Mouse (Mus musculus) kidney, postnatal 14 days (tissue): Measurements from ENCODE around the gene Mecom.

Experiments used
- DNase-seq: peaks from one replicate; pipeline ENCODE4 v3.0.0; 2022; ENCODE audit warnings: mixed read lengths

The Mecom gene

GRCm38 (mm10) chr3:30481682-30482081 lies 66.1 kb downstream of the Mecom start:
- DNase-seq = no peak

- no peak for DNase-seq
Measured at GRCm38 (mm10) chr3:30480551-30480950, 67.3 kb downstream of the Mecom start.

GRCm38 (mm10) chr3:30478252-30478651 lies 69.6 kb downstream of the Mecom start:
- no peak for DNase-seq

DNA sequence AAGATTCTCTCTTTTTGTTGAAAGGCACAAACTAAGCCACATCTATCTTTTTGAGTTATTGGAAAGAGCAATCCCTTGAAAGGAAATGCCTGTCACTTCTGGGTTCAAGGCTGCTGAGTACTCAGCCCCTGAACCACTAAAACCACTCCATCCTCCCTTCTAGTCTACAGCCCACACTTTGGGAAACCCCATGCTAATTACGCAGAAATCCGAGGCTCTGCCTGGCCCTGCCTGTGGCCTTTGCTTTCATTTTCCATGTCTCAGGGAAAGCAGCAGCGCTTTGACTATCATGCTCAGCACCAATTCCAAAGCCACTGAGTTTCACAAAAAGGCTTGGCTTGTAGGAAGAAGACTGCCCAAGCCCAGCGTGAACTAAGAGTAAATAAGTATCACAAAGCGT lies 70.8 kb downstream of the Mecom start:
- DNase-seq = no peak

DNA sequence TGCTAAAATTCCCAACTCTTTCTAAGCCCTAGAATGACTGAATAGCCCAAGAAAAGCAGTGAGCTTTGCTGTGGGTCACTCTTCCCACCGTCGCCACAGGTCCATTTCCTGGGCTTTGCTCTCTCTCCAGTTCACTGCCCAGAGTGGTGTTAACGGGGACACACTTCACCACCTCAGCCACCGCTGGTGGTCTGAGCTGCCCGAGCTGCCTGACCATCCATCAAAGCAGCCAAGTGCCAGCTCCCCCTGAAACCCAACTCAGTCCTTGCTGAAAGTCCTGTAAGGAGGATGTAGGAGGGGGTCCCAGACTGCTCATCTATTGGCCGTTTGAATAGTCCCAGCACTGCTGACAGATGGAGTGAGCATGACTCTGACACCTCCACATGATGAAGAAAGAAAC lies 72.2 kb downstream of the Mecom start:
- no peak for DNase-seq

GRCm38 (mm10) chr3:30468068-30468835 lies 79.6 kb downstream of the Mecom start:
- no peak for DNase-seq

DNA sequence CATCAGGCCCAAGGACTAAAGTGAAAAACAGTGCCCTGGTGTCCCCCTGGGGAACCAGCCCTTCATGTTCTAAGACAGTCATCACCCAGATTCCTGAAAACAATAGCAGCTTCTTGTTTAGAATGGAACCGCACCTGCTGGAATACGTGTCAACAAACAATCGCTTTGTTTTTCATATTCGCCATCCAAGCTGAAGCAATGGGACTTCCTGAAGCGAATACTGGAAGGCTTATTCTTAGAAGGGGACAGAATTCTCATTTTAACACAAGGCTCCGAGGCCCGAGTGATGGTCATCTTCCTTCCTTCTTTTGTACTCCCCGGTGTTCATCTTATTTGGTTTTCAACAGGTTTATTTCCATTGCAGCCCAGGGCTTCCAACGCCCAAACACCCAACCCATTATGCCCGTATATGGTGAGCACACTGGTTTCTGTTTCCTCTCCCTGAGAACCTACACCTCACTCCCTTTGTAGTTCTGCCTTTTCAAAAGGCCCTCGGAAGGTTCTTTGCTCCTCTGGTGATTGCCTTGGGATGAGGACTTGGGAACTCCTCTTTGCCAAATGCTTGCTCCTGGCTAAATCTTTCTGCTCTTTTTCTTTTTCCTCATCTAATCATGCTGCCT lies 81.7 kb downstream of the Mecom start:
- no peak for DNase-seq

GRCm38 (mm10) chr3:30464497-30464896 lies 83.3 kb downstream of the Mecom start:
- no peak for DNase-seq

GRCm38 (mm10) chr3:30461831-30462230 lies 86.0 kb downstream of the Mecom start:
- DNase-seq = no peak

- DNase-seq = peak; percentile 43
Measured at GRCm38 (mm10) chr3:30460890-30461578, 86.8 kb downstream of the Mecom start.

- no peak for DNase-seq
Measured at GRCm38 (mm10) chr3:30459626-30460025, 88.2 kb downstream of the Mecom start.

DNA sequence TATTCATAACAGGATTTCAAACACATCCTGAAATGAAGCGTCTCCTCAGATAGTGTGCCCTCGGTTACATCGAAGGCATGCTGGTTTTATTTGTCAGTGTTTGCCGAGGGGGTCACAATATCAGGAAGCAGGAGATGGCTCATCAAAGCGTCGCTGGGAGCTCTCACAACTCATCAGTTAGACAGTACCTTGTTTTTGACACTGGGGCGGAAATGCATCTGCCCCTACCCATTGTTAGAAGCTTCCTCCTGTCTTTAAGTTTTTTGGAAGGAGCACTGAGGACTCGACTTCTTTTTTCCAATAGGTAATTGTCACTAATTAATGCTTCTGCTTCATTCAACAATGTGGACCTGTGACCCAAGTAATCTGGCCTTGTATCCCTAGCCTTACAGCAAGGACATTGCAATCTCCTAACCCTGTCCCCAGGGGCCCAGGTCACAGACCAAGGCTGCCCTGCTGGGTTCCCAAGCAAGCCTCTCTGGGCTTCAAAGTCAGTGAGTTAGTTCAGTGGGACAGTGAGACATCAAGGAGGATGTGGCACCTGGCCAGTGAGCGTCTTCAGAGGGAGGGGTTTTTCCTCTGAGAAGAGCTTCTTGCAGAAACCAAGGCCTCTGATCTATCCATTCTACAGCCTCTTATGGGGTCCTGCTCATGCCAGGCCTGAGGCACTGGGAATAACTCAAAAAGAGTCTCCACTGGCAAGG lies 89.7 kb downstream of the Mecom start:
- DNase-seq = peak; percentile 67

DNA sequence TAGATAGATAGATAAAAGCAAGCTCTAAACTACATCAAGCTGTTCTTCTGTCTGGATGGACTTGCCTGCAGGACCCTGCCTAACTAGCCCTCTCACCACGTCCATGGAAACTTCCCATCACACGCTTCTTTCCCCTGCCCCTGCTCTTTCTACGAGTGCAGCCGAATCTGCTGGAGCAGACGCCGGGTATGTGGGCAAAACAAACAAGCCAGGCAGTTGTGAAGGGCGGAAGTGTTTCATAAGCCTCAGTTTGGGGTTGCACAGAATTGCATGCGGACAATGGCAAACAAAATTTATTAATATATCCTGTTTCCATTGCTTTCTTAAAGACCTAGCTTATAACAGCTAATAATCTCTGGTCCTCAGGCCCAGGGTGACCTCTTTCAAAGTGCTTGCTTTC lies 91.9 kb downstream of the Mecom start:
- DNase-seq = no peak

- no peak for DNase-seq
Measured at GRCm38 (mm10) chr3:30453546-30454455, 94.0 kb downstream of the Mecom start.

DNA sequence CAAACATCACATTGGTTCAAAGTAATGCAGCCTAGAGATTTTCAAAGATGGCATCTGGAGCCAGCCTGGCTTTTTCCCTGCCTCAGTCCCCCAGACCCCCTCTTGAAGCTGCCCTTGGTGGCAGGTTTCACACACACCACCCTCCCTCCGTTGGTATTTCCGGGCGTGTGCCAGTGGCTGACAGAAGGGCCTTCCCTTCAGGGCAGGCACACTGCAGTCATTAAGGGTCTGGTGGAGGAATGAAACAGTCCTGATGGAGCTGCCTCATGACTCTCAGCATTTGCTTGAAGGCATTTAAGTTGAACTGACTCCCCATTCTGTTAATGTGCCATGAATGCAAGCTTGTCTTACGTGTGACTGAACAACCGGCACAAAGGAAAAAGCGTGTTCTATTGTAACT lies 94.8 kb downstream of the Mecom start:
- peak; percentile 16 for DNase-seq

GRCm38 (mm10) chr3:30452511-30452910 lies 95.3 kb downstream of the Mecom start:
- DNase-seq = no peak

- DNase-seq = peak; percentile 57
Measured at GRCm38 (mm10) chr3:30450206-30450965, 97.4 kb downstream of the Mecom start.

DNA sequence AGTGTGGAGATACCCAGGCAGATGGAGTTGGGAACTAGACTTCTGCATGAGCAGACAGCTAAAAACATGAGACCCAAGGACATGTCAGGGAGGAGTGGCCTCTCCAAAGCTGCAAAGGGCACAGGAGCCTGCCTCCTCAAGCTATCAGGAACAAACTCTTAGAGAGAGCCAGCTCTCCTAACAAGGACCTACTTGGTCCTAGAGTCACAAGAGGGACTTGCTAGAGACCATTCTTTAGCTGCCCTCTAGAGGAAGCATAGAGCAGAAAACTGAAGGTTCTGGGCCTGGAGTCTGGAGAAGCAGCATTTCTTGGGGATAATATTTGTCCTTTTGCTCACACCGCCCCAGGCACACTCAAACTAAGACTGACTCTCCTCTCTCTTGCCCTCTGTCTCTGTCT lies 99.2 kb downstream of the Mecom start:
- peak; percentile 27 for DNase-seq

DNA sequence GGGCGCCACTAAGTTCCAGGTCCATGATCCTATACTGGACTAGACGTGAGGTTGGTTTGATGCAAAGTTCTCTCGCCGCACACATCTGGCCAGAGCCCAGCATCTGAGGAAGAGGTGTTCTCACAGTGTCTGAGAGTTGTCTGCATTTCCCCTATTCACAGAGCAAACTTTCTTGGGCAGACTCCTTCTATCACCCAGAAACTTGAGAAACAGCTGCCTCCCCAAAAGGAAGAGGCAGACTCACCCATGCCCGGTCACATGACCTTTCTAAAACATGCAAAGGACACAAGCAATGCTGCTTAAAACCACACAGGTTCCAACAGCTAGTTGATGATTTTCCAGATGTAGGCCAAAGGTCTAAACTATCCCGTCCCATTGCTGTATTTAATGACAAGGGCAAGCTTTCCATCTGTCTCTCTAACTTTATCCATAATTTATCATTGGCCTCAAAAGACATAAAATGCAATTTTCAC lies 101.8 kb downstream of the Mecom start:
- DNase-seq = peak; percentile 47

DNA sequence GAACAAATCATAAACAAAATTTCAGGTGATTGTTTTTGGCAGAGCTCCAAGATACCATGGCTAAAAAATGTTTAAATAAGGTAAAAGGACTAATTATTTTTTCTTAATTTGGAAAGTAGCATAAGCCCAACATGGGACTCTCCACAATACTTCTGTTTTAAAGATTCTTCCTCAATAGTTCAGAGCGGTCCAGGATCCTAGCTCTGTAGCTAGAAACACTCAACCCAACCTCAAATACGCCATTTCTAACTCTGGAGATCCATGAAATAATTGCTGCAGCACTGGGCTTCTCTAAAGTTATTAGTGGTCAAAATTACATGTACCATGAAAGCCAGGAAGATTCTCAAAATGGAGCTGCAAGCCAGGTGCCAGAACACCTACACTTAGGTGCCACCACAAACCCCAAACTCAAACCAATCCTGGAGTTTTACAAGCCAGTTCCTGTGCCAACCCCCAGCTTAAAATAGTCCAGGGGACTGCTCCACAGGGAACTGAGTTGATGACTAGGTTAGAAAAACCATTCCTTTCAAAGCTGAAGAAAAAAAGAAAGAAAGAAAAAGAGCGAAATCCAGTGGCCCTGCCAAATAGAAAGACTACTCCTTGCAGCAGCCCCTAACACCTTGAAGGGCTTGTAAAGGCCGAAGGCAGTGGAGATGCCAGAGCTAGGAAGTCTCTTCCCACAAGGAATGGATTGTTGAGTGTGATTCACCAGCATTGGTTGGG lies 102.4 kb downstream of the Mecom start:
- DNase-seq = no peak

DNA sequence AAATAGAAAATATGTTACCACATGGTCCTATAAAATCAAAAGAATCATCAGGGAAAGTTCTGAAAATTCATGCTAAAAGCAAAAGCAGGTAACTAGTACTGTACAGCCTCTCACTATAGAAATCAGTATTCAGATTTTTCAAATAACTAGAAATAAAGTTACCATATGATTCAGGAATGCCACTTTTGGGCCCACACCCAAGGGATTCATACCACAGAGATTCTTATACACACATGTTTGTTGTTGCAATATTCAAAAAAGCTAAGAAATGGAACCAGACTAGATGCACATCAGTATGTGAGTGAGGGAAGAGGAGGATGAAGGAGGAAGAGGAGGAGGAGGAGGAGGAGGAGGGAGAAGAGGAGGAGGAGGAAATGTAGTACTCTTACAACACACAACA lies 106.2 kb downstream of the Mecom start:
- no peak for DNase-seq
